Mouse (Mus musculus) stomach, embryonic 15.5 days (tissue): Measurements from ENCODE around the gene Gm34302. TPM values are rescaled to one million over a fixed set of nuclear protein-coding genes. Genes with fewer than 3 reads are reported as not detected.

Experiments used
- ATAC-seq: fragments of 200-750 bp; cut with Nextera tagmentation; 2 replicates; pipeline ENCODE4 v1.8.0; 2017; ENCODE audit warnings: low read depth, moderate number of reproducible peaks, moderate TSS enrichment; ENCODE audit not compliant: insufficient read depth, low FRiP score
- H3K27ac ChIP-seq: fragments of 300-500 bp; sonication (generic); 2 replicates; pipeline ENCODE4 v1.5.1; 2015; ENCODE audit warnings: mild to moderate bottlenecking, inconsistent platforms
- H3K27me3 ChIP-seq: fragments of 300-500 bp; sonication (generic); replicated peaks from 2 replicates; pipeline ENCODE4 v1.6.1; 2015; ENCODE audit warnings: inconsistent platforms
- H3K36me3 ChIP-seq: fragments of 300-500 bp; sonication (generic); 2 replicates; pipeline ENCODE4 v1.6.1; 2015; ENCODE audit warnings: inconsistent platforms
- H3K4me1 ChIP-seq: fragments of 300-500 bp; sonication (generic); 2 replicates; pipeline ENCODE4 v1.6.1; 2015; ENCODE audit warnings: inconsistent platforms
- H3K4me2 ChIP-seq: fragments of 300-500 bp; sonication (generic); 2 replicates; pipeline ENCODE4 v1.6.1; 2015; ENCODE audit warnings: mild to moderate bottlenecking, inconsistent platforms
- H3K4me3 ChIP-seq: fragments of 300-500 bp; sonication (generic); replicated peaks from 2 replicates; pipeline ENCODE4 v1.5.1; 2015; ENCODE audit warnings: inconsistent platforms
- H3K9ac ChIP-seq: fragments of 300-500 bp; sonication (generic); 2 replicates; pipeline ENCODE4 v1.6.1; 2015; ENCODE audit warnings: inconsistent platforms
- H3K9me3 ChIP-seq: fragments of 300-500 bp; sonication (generic); 2 replicates; pipeline ENCODE4 v1.6.1; 2016; ENCODE audit warnings: inconsistent platforms
- WGBS: fragments of 180-500 bp; shearing (Covaris S2); methylation state at CpG from one replicate; pipeline ENCODE4 v1.1.7; 2015; 5-methylcytosine and 5-hydroxymethylcytosine counted together
- polyA plus RNA-seq: library from polyadenylated mRNA; unstranded; fragments of >200 nt; fragmentation: Nextera tagmentation; extraction: Ambion mirVana; gene quantifications from 2 replicates; pipeline ENCODE4 v1.2.1, GENCODE M21; 2015

The Gm34302 gene
- polyA plus RNA-seq, 1 experiment from 2014 or later, result not detected

DNA sequence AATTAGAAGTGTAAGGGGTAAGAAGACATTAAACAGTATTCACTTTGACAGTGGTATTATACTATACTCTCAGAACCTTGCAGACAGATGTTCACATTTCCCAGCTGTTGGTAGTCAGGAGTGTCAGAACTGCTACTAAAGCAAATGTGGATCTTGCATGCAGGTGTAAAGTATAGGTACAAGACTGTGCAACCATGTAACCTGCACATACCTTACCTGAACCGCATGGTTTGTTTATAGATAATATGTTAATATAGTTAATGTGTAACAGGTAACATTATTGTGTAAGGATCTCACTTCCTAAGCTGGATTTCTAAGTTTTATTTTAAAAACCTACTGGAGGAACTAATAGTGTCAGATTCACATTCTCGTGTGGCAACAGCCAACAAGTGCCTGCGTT, 44.8 kb downstream of the Gm34302 start:
- H3K4me3 ChIP-seq, result no peak overlapping the region
- H3K9ac ChIP-seq, result no peak overlapping the region
- H3K27ac ChIP-seq, result no peak overlapping the region
- no peaks in the 10 kb centered on the region for H3K9me3 ChIP-seq
- H3K4me2 ChIP-seq, result no peak overlapping the region
- ATAC-seq, result no peak
- H3K4me1 ChIP-seq, result no peaks in the 10 kb centered on the region
- no peaks in the 10 kb centered on the region for H3K36me3 ChIP-seq
- no peaks in the 10 kb centered on the region for H3K27me3 ChIP-seq
- WGBS, result 77% methylated on average over 3 of the region's 3 CpGs

Other genes starting within 250 kb of the Gm34302 start
- 5.2 and 5.8 TPM in 2 replicates for gene Mme, start 242.3 kb downstream of the Gm34302 start, polyA plus RNA-seq